Mouse (Mus musculus) heart, embryonic 16.5 days (tissue): ENCODE measurements around the gene Cacna1a. TPM values are rescaled to one million over a fixed set of nuclear protein-coding genes. Genes with fewer than 3 reads are reported as not detected.

Experiments
- ATAC-seq: fragments of 200-750 bp; cut with Nextera tagmentation; replicated peaks from 2 replicates; pipeline ENCODE4 v1.8.0; 2017; ENCODE audit warnings: moderate number of reproducible peaks; ENCODE audit not compliant: insufficient read depth, low FRiP score; ENCODE audit errors: extremely low read depth
- H3K27ac ChIP-seq: fragments of 300-500 bp; sonication (generic); 2 replicates; pipeline ENCODE4 v1.5.1; 2014; ENCODE audit warnings: mild to moderate bottlenecking, low read length, control low read depth, moderate library complexity
- H3K27me3 ChIP-seq: fragments of 300-500 bp; sonication (generic); 2 replicates; pipeline ENCODE4 v1.6.1; 2014; ENCODE audit warnings: low read length, mixed read lengths; ENCODE audit not compliant: control insufficient read depth, insufficient read depth
- H3K36me3 ChIP-seq: fragments of 300-500 bp; sonication (generic); 2 replicates; pipeline ENCODE4 v1.6.1; 2014; ENCODE audit not compliant: control insufficient read depth, insufficient read depth
- H3K4me1 ChIP-seq: fragments of 300-500 bp; sonication (generic); 2 replicates; pipeline ENCODE4 v1.6.1; 2014; ENCODE audit warnings: low read length, mixed read lengths; ENCODE audit not compliant: control insufficient read depth, insufficient read depth
- H3K4me2 ChIP-seq: fragments of 300-500 bp; sonication (generic); 2 replicates; pipeline ENCODE4 v1.6.1; 2014; ENCODE audit warnings: low read depth, mild to moderate bottlenecking, control low read depth, low read length
- H3K4me3 ChIP-seq: fragments of 300-500 bp; sonication (generic); 2 replicates; pipeline ENCODE4 v1.5.1; 2014; ENCODE audit warnings: mild to moderate bottlenecking, control low read depth, low read length
- H3K9ac ChIP-seq: fragments of 300-500 bp; sonication (generic); 2 replicates; pipeline ENCODE4 v1.6.1; 2014; ENCODE audit warnings: low read length, control low read depth
- H3K9me3 ChIP-seq: fragments of 300-500 bp; sonication (generic); replicated peaks from 2 replicates; pipeline ENCODE4 v1.6.1; 2016; ENCODE audit warnings: low read length; ENCODE audit not compliant: control insufficient read depth
- WGBS: fragments of 180-500 bp; shearing (Covaris S2); extraction: QIAGEN DNeasy Blood & Tissue Kit; methylation state at CpG from one replicate; pipeline ENCODE4 v1.1.7; 2014; 5-methylcytosine and 5-hydroxymethylcytosine counted together
- polyA plus RNA-seq: library from polyadenylated mRNA; unstranded; fragments of >200 nt; fragmentation: Nextera tagmentation; extraction: Ambion mirVana; gene quantifications from 2 replicates; pipeline ENCODE4 v1.2.1, GENCODE M21; 2015

Cacna1a gene
- polyA plus RNA-seq, 1 experiment from 2014 or later, result 6.9 TPM

GRCm38 (mm10) chr8:84565577-84566360 is 177.5 kb downstream of the Cacna1a start:
- H3K27me3 ChIP-seq, result peaks cover 14% of the 10 kb centered on the region
- no peak for ATAC-seq
- H3K9ac ChIP-seq, result no peak overlapping the region
- no peak overlapping the region for H3K4me3 ChIP-seq
- WGBS, result 57% methylated on average over 25 of the region's 25 CpGs
- H3K27ac ChIP-seq, result no peak overlapping the region
- H3K9me3 ChIP-seq, result no peaks in the 10 kb centered on the region
- no peaks in the 10 kb centered on the region for H3K36me3 ChIP-seq
- no peak overlapping the region for H3K4me2 ChIP-seq
- 0 out of 2 replicates have a peak, but pooled peaks cover 2% of the 10 kb centered on the region for H3K4me1 ChIP-seq

- 0 out of 2 replicates have a peak, but pooled peaks cover 2% of the 10 kb centered on the region for H3K4me1 ChIP-seq
- H3K9me3 ChIP-seq, result no peaks in the 10 kb centered on the region
- no peak overlapping the region for H3K4me3 ChIP-seq
- no peak overlapping the region for H3K27ac ChIP-seq
- H3K4me2 ChIP-seq, result no peak overlapping the region
- H3K9ac ChIP-seq, result no peak overlapping the region
- H3K27me3 ChIP-seq, result peaks cover 9% of the 10 kb centered on the region
- no peaks in the 10 kb centered on the region for H3K36me3 ChIP-seq
- no peak for ATAC-seq
- WGBS, result 57% methylated on average over 12 of the region's 12 CpGs
Observed at GRCm38 (mm10) chr8:84566816-84567413, 178.7 kb downstream of the Cacna1a start.

GRCm38 (mm10) chr8:84567541-84567940 is 179.3 kb downstream of the Cacna1a start:
- WGBS, result 52% methylated on average over 19 of the region's 19 CpGs
- H3K4me2 ChIP-seq, result no peak overlapping the region

GRCm38 (mm10) chr8:84568737-84569136 is 180.5 kb downstream of the Cacna1a start:
- H3K36me3 ChIP-seq, result no peaks in the 10 kb centered on the region
- no peaks in the 10 kb centered on the region for H3K9me3 ChIP-seq
- no peak overlapping the region for H3K4me3 ChIP-seq
- H3K9ac ChIP-seq, result no peak overlapping the region
- H3K27me3 ChIP-seq, result peaks cover 9% of the 10 kb centered on the region
- ATAC-seq, result no peak
- no peak overlapping the region for H3K27ac ChIP-seq
- WGBS, result 77% methylated on average over 8 of the region's 8 CpGs
- H3K4me2 ChIP-seq, result no peak overlapping the region
- H3K4me1 ChIP-seq, result 0 out of 2 replicates have a peak, but pooled peaks cover 2% of the 10 kb centered on the region

More at GRCm38 (mm10) chr8:84567541-84567940, 179.3 kb downstream of the Cacna1a start:
- Histone ChIP-seq H3K9me3 (no peaks in the 10 kb centered on the region), H3K36me3 (no peaks in the 10 kb centered on the region), H3K9ac (no peak overlapping the region), H3K27ac (no peak overlapping the region), H3K4me1 (0 out of 2 replicates have a peak, but pooled peaks cover 2% of the 10 kb centered on the region), H3K4me3 (no peak overlapping the region), H3K27me3 (peaks cover 9% of the 10 kb centered on the region)
- ATAC-seq, result no peak

- no peak overlapping the region for H3K4me3 ChIP-seq
- H3K36me3 ChIP-seq, result no peaks in the 10 kb centered on the region
- no peaks in the 10 kb centered on the region for H3K9me3 ChIP-seq
- no peak overlapping the region; the same call in 1 of the 2 replicates for H3K4me2 ChIP-seq
- H3K27me3 ChIP-seq, result peaks cover 5% of the 10 kb centered on the region
- no peak overlapping the region for H3K9ac ChIP-seq
- 25% methylated on average over 25 of the region's 25 CpGs for WGBS
- ATAC-seq, result no peak
- no peak overlapping the region for H3K27ac ChIP-seq
- H3K4me1 ChIP-seq, result 0 out of 2 replicates have a peak, but pooled peaks cover 2% of the 10 kb centered on the region
Observed at GRCm38 (mm10) chr8:84569921-84570673, 181.9 kb downstream of the Cacna1a start.

- no peaks in the 10 kb centered on the region for H3K4me1 ChIP-seq
- H3K4me2 ChIP-seq, result no peak overlapping the region
- WGBS, result 81% methylated on average over 4 of the region's 4 CpGs
- no peaks in the 10 kb centered on the region for H3K36me3 ChIP-seq
- H3K27ac ChIP-seq, result no peak overlapping the region
- no peak for ATAC-seq
- no peak overlapping the region for H3K9ac ChIP-seq
- H3K9me3 ChIP-seq, result no peaks in the 10 kb centered on the region
- H3K27me3 ChIP-seq, result no peaks in the 10 kb centered on the region
- no peak overlapping the region for H3K4me3 ChIP-seq
Observed at GRCm38 (mm10) chr8:84577432-84577831, 189.2 kb downstream of the Cacna1a start.

- WGBS, result 12% methylated on average over 3 of the region's 3 CpGs
- peak; percentile 41; the same call in 1 of the 2 replicates for ATAC-seq
Observed at GRCm38 (mm10) chr8:84579595-84579994, 191.4 kb downstream of the Cacna1a start.

GRCm38 (mm10) chr8:84585311-84585710 is 197.1 kb downstream of the Cacna1a start:
- ATAC-seq, result no peak
- Histone ChIP-seq H3K27ac (no peak overlapping the region), H3K9ac (no peak overlapping the region), H3K9me3 (0 out of 2 replicates have a peak, but pooled peaks cover 2% of the 10 kb centered on the region), H3K4me2 (no peak overlapping the region), H3K4me3 (no peak overlapping the region), H3K4me1 (peaks cover 5% of the 10 kb centered on the region), H3K27me3 (no peaks in the 10 kb centered on the region), H3K36me3 (no peaks in the 10 kb centered on the region)
- 52% methylated on average over 1 of the region's 1 CpGs for WGBS

More at GRCm38 (mm10) chr8:84579595-84579994, 191.4 kb downstream of the Cacna1a start:
- no peak overlapping the region for H3K27ac ChIP-seq
- H3K4me1 ChIP-seq, result no peaks in the 10 kb centered on the region
- no peak overlapping the region for H3K4me3 ChIP-seq
- no peak overlapping the region for H3K9ac ChIP-seq
- H3K36me3 ChIP-seq, result no peaks in the 10 kb centered on the region
- H3K4me2 ChIP-seq, result no peak overlapping the region
- H3K27me3 ChIP-seq, result no peaks in the 10 kb centered on the region
- no peaks in the 10 kb centered on the region for H3K9me3 ChIP-seq
